Mouse (Mus musculus) lung, postnatal 0 days (tissue): ENCODE data around the gene Bckdhb. TPM values are rescaled to one million over a fixed set of nuclear protein-coding genes. Genes with fewer than 3 reads are reported as not detected.

ENCODE experiments used
- ATAC-seq: fragments of 200-750 bp; cut with Nextera tagmentation; 2 replicates; pipeline ENCODE4 v1.8.0; 2017; ENCODE audit warnings: moderate library complexity
- DNase-seq: peaks from one replicate; pipeline ENCODE4 v3.0.0-alpha.2; 2016; ENCODE audit warnings: low spot score
- H3K27ac ChIP-seq: fragments of 300-500 bp; sonication (generic); 2 replicates; pipeline ENCODE4 v1.5.1; 2014; ENCODE audit warnings: antibody characterized with exemption, mild to moderate bottlenecking, low read length, mixed read lengths
- H3K27me3 ChIP-seq: fragments of 300-500 bp; sonication (generic); replicated peaks from 2 replicates; pipeline ENCODE4 v1.6.1; 2014; ENCODE audit warnings: low read length, mixed read lengths; ENCODE audit not compliant: insufficient read depth
- H3K36me3 ChIP-seq: fragments of 300-500 bp; sonication (generic); 2 replicates; pipeline ENCODE4 v1.6.1; 2014; ENCODE audit warnings: low read length, mixed read lengths; ENCODE audit not compliant: insufficient read depth
- H3K4me1 ChIP-seq: fragments of 300-500 bp; sonication (generic); 2 replicates; pipeline ENCODE4 v1.6.1; 2014; ENCODE audit warnings: antibody characterized with exemption, low read depth, low read length, mixed read lengths; ENCODE audit not compliant: insufficient read depth
- H3K4me2 ChIP-seq: fragments of 300-500 bp; sonication (generic); replicated peaks from 2 replicates; pipeline ENCODE4 v1.6.1; 2014; ENCODE audit warnings: low read depth, mild to moderate bottlenecking, low read length, moderate library complexity, mixed read lengths
- H3K4me3 ChIP-seq: fragments of 300-500 bp; sonication (generic); 2 replicates; pipeline ENCODE4 v1.5.1; 2014; ENCODE audit warnings: low read depth, low read length
- H3K9ac ChIP-seq: fragments of 300-500 bp; sonication (generic); replicated peaks from 2 replicates; pipeline ENCODE4 v1.6.1; 2014; ENCODE audit warnings: low read depth, mild to moderate bottlenecking
- H3K9me3 ChIP-seq: fragments of 300-500 bp; sonication (generic); 2 replicates; pipeline ENCODE4 v1.6.1; 2016; ENCODE audit warnings: low read length, mixed read lengths
- CTCF ChIP-seq: IDR thresholded peaks from 2 replicates; pipeline ENCODE4 v1.5.1; 2016; ENCODE audit warnings: antibody characterized with exemption, mild to moderate bottlenecking
- EP300 ChIP-seq: IDR thresholded peaks from 2 replicates; pipeline ENCODE4 v1.6.1; 2016; ENCODE audit warnings: antibody characterized with exemption, mild to moderate bottlenecking, control low read depth
- WGBS: fragments of 180-500 bp; shearing (Covaris S2); extraction: QIAGEN DNeasy Blood & Tissue Kit; methylation state at CpG from one replicate; pipeline ENCODE4 v1.1.7; 2014; 5-methylcytosine and 5-hydroxymethylcytosine counted together
- polyA plus RNA-seq: library from polyadenylated mRNA; unstranded; fragments of >200 nt; fragmentation: Nextera tagmentation; extraction: Ambion mirVana; gene quantifications from 2 replicates; pipeline ENCODE4 v1.2.1, GENCODE M21; 2015

Bckdhb gene
- polyA plus RNA-seq, 1 experiment from 2014 or later: 11.8 TPM

- no peak overlapping the region for H3K9ac ChIP-seq
- 40% methylated on average over 11 of the region's 11 CpGs for WGBS
- H3K27ac ChIP-seq: no peak overlapping the region
- H3K4me1 ChIP-seq: no peaks in the 10 kb centered on the region
- ATAC-seq (no peak), DNase-seq (no peak)
- no peaks in the 10 kb centered on the region for H3K27me3 ChIP-seq
- H3K36me3 ChIP-seq: no peaks in the 10 kb centered on the region
- H3K9me3 ChIP-seq: no peaks in the 10 kb centered on the region
- no peak overlapping the region; the same call in 1 of the 2 replicates for H3K4me2 ChIP-seq
- no peak overlapping the region for H3K4me3 ChIP-seq
- no peak for TF ChIP-seq EP300
- no peak for TF ChIP-seq CTCF
These were observed 185.7 kb downstream of the Bckdhb start for GRCm38 (mm10) chr9:84110616-84111015.

- 28% methylated on average over 1 of the region's 1 CpGs for WGBS
- no peaks in the 10 kb centered on the region for H3K4me1 ChIP-seq
- no peaks in the 10 kb centered on the region for H3K36me3 ChIP-seq
- TF ChIP-seq CTCF (no peak), EP300 (no peak)
- DNase-seq: no peak
- ATAC-seq: no peak
- H3K9ac ChIP-seq: no peak overlapping the region
- no peaks in the 10 kb centered on the region for H3K9me3 ChIP-seq
- no peak overlapping the region for H3K4me2 ChIP-seq
- no peaks in the 10 kb centered on the region for H3K27me3 ChIP-seq
- H3K27ac ChIP-seq: no peak overlapping the region
- no peak overlapping the region for H3K4me3 ChIP-seq
These were observed 187.4 kb downstream of the Bckdhb start for GRCm38 (mm10) chr9:84112319-84112718.

DNA sequence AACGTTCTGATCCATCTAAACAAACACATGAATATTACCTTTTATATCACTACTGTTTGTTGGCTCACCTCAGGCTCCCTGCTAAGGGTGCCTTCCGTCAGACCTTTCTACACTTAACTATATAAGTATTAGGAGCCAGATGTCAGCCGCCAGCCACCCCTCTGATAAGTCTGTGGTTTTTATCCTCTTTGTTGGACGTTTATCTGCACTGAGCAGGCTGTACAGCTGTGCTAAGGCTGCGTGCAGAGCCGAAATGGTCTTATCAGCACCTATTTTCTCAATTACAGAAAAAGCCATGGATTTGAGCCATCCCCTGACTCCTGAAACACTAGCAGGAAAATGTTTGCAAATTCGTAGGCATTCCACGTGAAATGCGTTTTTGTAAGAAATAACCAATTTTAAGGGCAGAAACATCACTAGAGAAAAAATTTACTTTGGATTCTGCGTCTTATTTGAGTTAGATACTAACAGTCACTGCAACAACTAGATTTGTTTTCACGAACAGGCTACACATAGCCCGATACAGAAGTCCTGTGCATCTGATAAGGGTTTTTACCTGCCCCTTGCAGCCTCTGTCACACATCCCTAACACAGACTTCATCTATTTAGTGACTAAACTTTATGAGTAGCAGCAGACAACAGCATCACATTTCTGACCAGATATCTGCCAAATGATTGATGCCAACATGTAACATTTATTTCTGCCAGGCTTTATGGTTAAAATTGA is 188.1 kb downstream of the Bckdhb start:
- no peak overlapping the region for H3K4me2 ChIP-seq
- H3K4me1 ChIP-seq: no peaks in the 10 kb centered on the region
- no peak overlapping the region for H3K27ac ChIP-seq
- 70% methylated on average over 12 of the region's 12 CpGs for WGBS
- no peak overlapping the region for H3K4me3 ChIP-seq
- H3K36me3 ChIP-seq: no peaks in the 10 kb centered on the region
- TF ChIP-seq CTCF (no peak), EP300 (no peak)
- no peak for ATAC-seq
- no peak for DNase-seq
- no peaks in the 10 kb centered on the region for H3K9me3 ChIP-seq
- H3K27me3 ChIP-seq: no peaks in the 10 kb centered on the region
- no peak overlapping the region for H3K9ac ChIP-seq

- Histone ChIP-seq H3K4me1 (no peaks in the 10 kb centered on the region), H3K27ac (no peak overlapping the region), H3K9ac (no peak overlapping the region), H3K9me3 (no peaks in the 10 kb centered on the region), H3K4me3 (no peak overlapping the region; the same call in 1 of the 2 replicates), H3K4me2 (peak overlapping the region; percentile 29), H3K36me3 (no peaks in the 10 kb centered on the region), H3K27me3 (no peaks in the 10 kb centered on the region)
- TF ChIP-seq EP300: no peak
- no peak for TF ChIP-seq CTCF
- no peak for DNase-seq
- ATAC-seq: no peak
- 43% methylated on average over 13 of the region's 13 CpGs for WGBS
These were observed 189.3 kb downstream of the Bckdhb start for GRCm38 (mm10) chr9:84114254-84114653.

- no peaks in the 10 kb centered on the region for H3K4me1 ChIP-seq
- H3K9me3 ChIP-seq: no peaks in the 10 kb centered on the region
- H3K27ac ChIP-seq: no peak overlapping the region
- no peak overlapping the region for H3K9ac ChIP-seq
- H3K36me3 ChIP-seq: no peaks in the 10 kb centered on the region
- H3K4me2 ChIP-seq: no peak overlapping the region
- H3K27me3 ChIP-seq: no peaks in the 10 kb centered on the region
- WGBS: 82% methylated on average over 5 of the region's 5 CpGs
- no peak for DNase-seq
- H3K4me3 ChIP-seq: no peak overlapping the region
- ATAC-seq: no peak
- TF ChIP-seq CTCF (peak; percentile 56), EP300 (no peak)
These were observed 192.4 kb downstream of the Bckdhb start for GRCm38 (mm10) chr9:84117337-84117736.

DNA sequence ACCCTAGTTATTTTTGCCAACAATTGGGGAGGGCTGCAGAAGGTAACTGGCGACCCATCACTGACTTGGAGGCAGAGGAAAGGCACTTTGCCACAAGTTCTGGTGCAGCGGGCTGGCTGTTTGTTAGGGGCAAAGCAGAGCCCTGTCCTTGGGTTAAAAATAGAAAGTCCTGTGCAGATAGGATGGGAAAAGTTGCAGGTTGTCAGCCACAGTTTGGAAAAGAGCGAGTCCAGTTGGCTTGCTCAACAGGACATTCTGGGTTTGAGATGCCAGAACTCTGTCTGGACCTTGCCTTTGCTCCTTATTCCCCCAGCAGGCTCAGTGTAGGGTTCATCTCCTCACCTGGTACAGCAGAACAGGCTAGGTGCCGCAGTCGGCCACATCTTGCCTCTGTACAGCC is 200.1 kb downstream of the Bckdhb start:
- WGBS: 95% methylated on average over 5 of the region's 5 CpGs
- H3K4me1 ChIP-seq: no peaks in the 10 kb centered on the region
- no peak for TF ChIP-seq CTCF
- no peak for TF ChIP-seq EP300

DNA sequence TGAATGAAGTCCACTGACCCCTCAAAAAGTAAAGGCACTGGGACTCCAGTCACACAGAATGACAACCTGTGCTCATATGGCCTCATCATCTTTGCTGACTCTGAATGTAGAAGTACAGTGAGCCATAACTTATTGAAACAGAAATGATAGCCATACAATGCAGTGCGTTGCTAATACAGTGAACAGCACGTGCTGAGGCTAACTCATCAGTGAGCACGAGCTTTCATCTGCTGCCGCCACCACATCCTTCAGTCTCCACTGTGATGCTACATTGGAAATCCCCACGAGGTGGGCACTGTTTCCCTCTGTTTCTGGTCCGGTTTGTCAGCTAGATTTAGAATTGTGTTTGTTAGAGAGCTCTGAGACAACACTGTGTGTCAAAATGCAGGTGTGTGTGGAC is 205.4 kb downstream of the Bckdhb start:
- DNase-seq (no peak), ATAC-seq (no peak)
- no peaks in the 10 kb centered on the region for H3K27me3 ChIP-seq
- no peaks in the 10 kb centered on the region for H3K4me1 ChIP-seq
- H3K4me2 ChIP-seq: no peak overlapping the region
- H3K36me3 ChIP-seq: no peaks in the 10 kb centered on the region
- H3K9me3 ChIP-seq: no peaks in the 10 kb centered on the region
- H3K4me3 ChIP-seq: no peak overlapping the region
- no peak for TF ChIP-seq CTCF
- no peak for TF ChIP-seq EP300
- no peak overlapping the region for H3K9ac ChIP-seq
- H3K27ac ChIP-seq: no peak overlapping the region
- 81% methylated on average over 6 of the region's 6 CpGs for WGBS

More for the DNA sequence above, 200.1 kb downstream of the Bckdhb start:
- DNase-seq (no peak), ATAC-seq (no peak)
- Histone ChIP-seq H3K9ac (no peak overlapping the region), H3K4me2 (no peak overlapping the region), H3K27ac (no peak overlapping the region), H3K36me3 (no peaks in the 10 kb centered on the region), H3K27me3 (no peaks in the 10 kb centered on the region), H3K4me3 (no peak overlapping the region), H3K9me3 (no peaks in the 10 kb centered on the region)
